Mouse (Mus musculus): ENCODE results near the gene Gm9774. TPM values are rescaled to one million over a fixed set of nuclear protein-coding genes. Genes with fewer than 3 reads are reported as not detected.
A peak's percentile ranks its signal among the peaks of the same experiment; 100 is the strongest.

Gene Gm9774
- polyA plus RNA-seq, 1 experiment from 2014 or later, result 7.4 TPM

- ATAC-seq (no peak), DNase-seq (ENCODE audit: low spot score) (no peak)
- H3K27me3 ChIP-seq (replicated peaks; ENCODE audit: insufficient read depth, low read length), result no peaks in the 10 kb centered on the region
- H3K9ac ChIP-seq (replicated peaks; ENCODE audit: low read depth), result no peak within 1 kb of the TSS
- H3K36me3 ChIP-seq (ENCODE audit: insufficient read depth, low read length), result no peaks in the 10 kb centered on the region
- no peak within 1 kb of the TSS for H3K4me2 ChIP-seq (replicated peaks; ENCODE audit: low read depth, low read length)
- no peak within 1 kb of the TSS for H3K27ac ChIP-seq (ENCODE audit: low read length)
- WGBS, result 91% methylated on average over 3 of the region's 3 CpGs
- H3K4me1 ChIP-seq (ENCODE audit: insufficient read depth, low read depth, low read length), result no peaks in the 10 kb centered on the region
- TF ChIP-seq EP300 (IDR thresholded peaks at IDR 0.05), result no peak
- TF ChIP-seq CTCF (IDR thresholded peaks at IDR 0.05), result no peak
- no peaks in the 10 kb centered on the region for H3K9me3 ChIP-seq (ENCODE audit: low read length)
- H3K4me3 ChIP-seq (ENCODE audit: low read depth, low read length), result no peak within 1 kb of the TSS
These were observed 9.5 kb upstream of the Gm9774 start, which contains the start of gene Sprr1b for GRCm38 (mm10) chr3:92438689-92439088. TSS of gene Sprr1b (minus strand) at chr3:92438789.

GRCm38 (mm10) chr3:92432282-92432681, 3.1 kb upstream of the Gm9774 start, which contains the start of gene Sprr2k:
TSS of gene Sprr2k (plus strand) at chr3:92432582.
- WGBS, result 77% methylated on average over 2 of the region's 2 CpGs
- H3K36me3 ChIP-seq (ENCODE audit: insufficient read depth, low read length), result no peaks in the 10 kb centered on the region
- no peak within 1 kb of the TSS for H3K4me2 ChIP-seq (replicated peaks; ENCODE audit: low read depth, low read length)
- no peaks in the 10 kb centered on the region for H3K27me3 ChIP-seq (replicated peaks; ENCODE audit: insufficient read depth, low read length)
- no peaks in the 10 kb centered on the region for H3K9me3 ChIP-seq (ENCODE audit: low read length)
- no peak for ATAC-seq
- TF ChIP-seq CTCF (IDR thresholded peaks at IDR 0.05) (no peak), EP300 (IDR thresholded peaks at IDR 0.05) (no peak)
- no peak for DNase-seq (ENCODE audit: low spot score)
- no peak within 1 kb of the TSS for H3K27ac ChIP-seq (ENCODE audit: low read length)
- H3K4me3 ChIP-seq (ENCODE audit: low read depth, low read length), result no peak within 1 kb of the TSS
- H3K4me1 ChIP-seq (ENCODE audit: insufficient read depth, low read depth, low read length), result no peaks in the 10 kb centered on the region
- no peak within 1 kb of the TSS for H3K9ac ChIP-seq (replicated peaks; ENCODE audit: low read depth)

GRCm38 (mm10) chr3:92417782-92418181, 11.4 kb downstream of the Gm9774 start, which contains the start of gene Sprr2j-ps:
TSS of gene Sprr2j-ps (plus strand) at chr3:92418082.
- no peak within 1 kb of the TSS for H3K4me3 ChIP-seq (ENCODE audit: low read depth, low read length)
- no peak within 1 kb of the TSS for H3K4me2 ChIP-seq (replicated peaks; ENCODE audit: low read depth, low read length)
- no peak within 1 kb of the TSS for H3K27ac ChIP-seq (ENCODE audit: low read length)
- ATAC-seq, result no peak
- no peak for DNase-seq (ENCODE audit: low spot score)
- 84% methylated on average over 2 of the region's 2 CpGs for WGBS
- no peaks in the 10 kb centered on the region for H3K9me3 ChIP-seq (ENCODE audit: low read length)
- TF ChIP-seq EP300 (IDR thresholded peaks at IDR 0.05) (no peak), CTCF (IDR thresholded peaks at IDR 0.05) (no peak)
- H3K36me3 ChIP-seq (ENCODE audit: insufficient read depth, low read length), result no peaks in the 10 kb centered on the region
- H3K27me3 ChIP-seq (replicated peaks; ENCODE audit: insufficient read depth, low read length), result no peaks in the 10 kb centered on the region
- H3K4me1 ChIP-seq (ENCODE audit: insufficient read depth, low read depth, low read length), result no peaks in the 10 kb centered on the region
- no peak within 1 kb of the TSS for H3K9ac ChIP-seq (replicated peaks; ENCODE audit: low read depth)

- no peaks in the 10 kb centered on the region for H3K27me3 ChIP-seq (replicated peaks; ENCODE audit: insufficient read depth, low read length)
- DNase-seq (ENCODE audit: low spot score), result no peak
- no peak within 1 kb of the TSS for H3K4me3 ChIP-seq (ENCODE audit: low read depth, low read length)
- no peaks in the 10 kb centered on the region for H3K36me3 ChIP-seq (ENCODE audit: insufficient read depth, low read length)
- no peaks in the 10 kb centered on the region for H3K4me1 ChIP-seq (ENCODE audit: insufficient read depth, low read depth, low read length)
- H3K9me3 ChIP-seq (ENCODE audit: low read length), result no peaks in the 10 kb centered on the region
- no peak for ATAC-seq
- H3K4me2 ChIP-seq (replicated peaks; ENCODE audit: low read depth, low read length), result no peak within 1 kb of the TSS
- no peak within 1 kb of the TSS for H3K9ac ChIP-seq (replicated peaks; ENCODE audit: low read depth)
- no peak for TF ChIP-seq EP300 (IDR thresholded peaks at IDR 0.05)
- TF ChIP-seq CTCF (IDR thresholded peaks at IDR 0.05), result no peak
- H3K27ac ChIP-seq (ENCODE audit: low read length), result no peak within 1 kb of the TSS
- WGBS, result 85% methylated on average over 2 of the region's 2 CpGs
These were observed 21.5 kb downstream of the Gm9774 start, which contains the start of gene Sprr2i for GRCm38 (mm10) chr3:92407691-92408090. TSS of gene Sprr2i (plus strand) at chr3:92407991.

- ATAC-seq (no peak), DNase-seq (ENCODE audit: low spot score) (peak; percentile 10)
- Histone ChIP-seq H3K36me3 (ENCODE audit: insufficient read depth, low read length) (no peaks in the 10 kb centered on the region), H3K4me1 (ENCODE audit: insufficient read depth, low read depth, low read length) (no peaks in the 10 kb centered on the region), H3K27me3 (replicated peaks; ENCODE audit: insufficient read depth, low read length) (no peaks in the 10 kb centered on the region), H3K9ac (replicated peaks; ENCODE audit: low read depth) (no peak overlapping the region), H3K4me3 (ENCODE audit: low read depth, low read length) (no peak overlapping the region), H3K27ac (ENCODE audit: low read length) (no peak overlapping the region), H3K4me2 (replicated peaks; ENCODE audit: low read depth, low read length) (no peak overlapping the region), H3K9me3 (ENCODE audit: low read length) (no peaks in the 10 kb centered on the region)
- WGBS, result 36% methylated on average over 1 of the region's 1 CpGs
- TF ChIP-seq EP300 (IDR thresholded peaks at IDR 0.05), result no peak
- peak; percentile 45 for TF ChIP-seq CTCF (IDR thresholded peaks at IDR 0.05)
These were observed 34.9 kb downstream of the Gm9774 start for GRCm38 (mm10) chr3:92394301-92394700.

GRCm38 (mm10) chr3:92385385-92385784, 43.8 kb downstream of the Gm9774 start, which contains the start of gene Sprr2h:
TSS of gene Sprr2h (plus strand) at chr3:92385685.
- Histone ChIP-seq H3K27ac (ENCODE audit: low read length) (no peak within 1 kb of the TSS), H3K4me1 (ENCODE audit: insufficient read depth, low read depth, low read length) (no peaks in the 10 kb centered on the region), H3K4me2 (replicated peaks; ENCODE audit: low read depth, low read length) (no peak within 1 kb of the TSS), H3K4me3 (ENCODE audit: low read depth, low read length) (no peak within 1 kb of the TSS), H3K36me3 (ENCODE audit: insufficient read depth, low read length) (no peaks in the 10 kb centered on the region), H3K27me3 (replicated peaks; ENCODE audit: insufficient read depth, low read length) (no peaks in the 10 kb centered on the region), H3K9ac (replicated peaks; ENCODE audit: low read depth) (no peak within 1 kb of the TSS), H3K9me3 (ENCODE audit: low read length) (no peaks in the 10 kb centered on the region)
- no peak for TF ChIP-seq CTCF (IDR thresholded peaks at IDR 0.05)
- TF ChIP-seq EP300 (IDR thresholded peaks at IDR 0.05), result no peak
- 76% methylated on average over 1 of the region's 1 CpGs for WGBS
- DNase-seq (ENCODE audit: low spot score) (no peak), ATAC-seq (no peak)

Other genes with a start within 250 kb of the Gm9774 start
- gene Sprr2a1, start 213.6 kb downstream of the Gm9774 start, polyA plus RNA-seq (2015; fragmentation: Nextera tagmentation; extraction: Ambion mirVana), result 0.05 and 0.06 TPM in 2 replicates
- gene Sprr2a2, start 213.5 kb downstream of the Gm9774 start, polyA plus RNA-seq (2015; fragmentation: Nextera tagmentation; extraction: Ambion mirVana), result 0.41 TPM in 1 of 2 replicates, not detected in the other
- gene Sprr2a3, start 144.0 kb downstream of the Gm9774 start, polyA plus RNA-seq (2015; fragmentation: Nextera tagmentation; extraction: Ambion mirVana), result not detected in 2 replicates
- not detected in 2 replicates for gene Sprr2b, start 112.8 kb downstream of the Gm9774 start, polyA plus RNA-seq (2015; fragmentation: Nextera tagmentation; extraction: Ambion mirVana)
- not detected in 2 replicates for gene Sprr2d, start 90.3 kb downstream of the Gm9774 start, polyA plus RNA-seq (2015; fragmentation: Nextera tagmentation; extraction: Ambion mirVana)
- not detected in 2 replicates for gene Sprr2e, start 77.3 kb downstream of the Gm9774 start, polyA plus RNA-seq (2015; fragmentation: Nextera tagmentation; extraction: Ambion mirVana)
- gene Sprr2f, start 64.2 kb downstream of the Gm9774 start, polyA plus RNA-seq (2015; fragmentation: Nextera tagmentation; extraction: Ambion mirVana), result not detected in 2 replicates
- not detected in 2 replicates for gene Sprr2h, start 43.7 kb downstream of the Gm9774 start, polyA plus RNA-seq (2015; fragmentation: Nextera tagmentation; extraction: Ambion mirVana)
- not detected in 2 replicates for gene Sprr2i, start 21.4 kb downstream of the Gm9774 start, polyA plus RNA-seq (2015; fragmentation: Nextera tagmentation; extraction: Ambion mirVana)
- gene Sprr2j-ps, start 11.3 kb downstream of the Gm9774 start, polyA plus RNA-seq (2015; fragmentation: Nextera tagmentation; extraction: Ambion mirVana), result not detected in 2 replicates
- gene Sprr2k, start 3.2 kb upstream of the Gm9774 start, polyA plus RNA-seq (2015; fragmentation: Nextera tagmentation; extraction: Ambion mirVana), result not detected in 2 replicates
- not detected in 2 replicates for gene Sprr1b, start 9.4 kb upstream of the Gm9774 start, polyA plus RNA-seq (2015; fragmentation: Nextera tagmentation; extraction: Ambion mirVana)
- not detected in 2 replicates for gene Sprr3, start 29.3 kb upstream of the Gm9774 start, polyA plus RNA-seq (2015; fragmentation: Nextera tagmentation; extraction: Ambion mirVana)
- 2.0 and 2.7 TPM in 2 replicates for gene Sprr1a, start 56.5 kb upstream of the Gm9774 start, polyA plus RNA-seq (2015; fragmentation: Nextera tagmentation; extraction: Ambion mirVana)
- gene Sprr4, start 71.1 kb upstream of the Gm9774 start, polyA plus RNA-seq (2015; fragmentation: Nextera tagmentation; extraction: Ambion mirVana), result not detected in 2 replicates
- not detected in 2 replicates for gene 2310046K23Rik, start 105.1 kb upstream of the Gm9774 start, polyA plus RNA-seq (2015; fragmentation: Nextera tagmentation; extraction: Ambion mirVana)
- gene Ivl, start 144.3 kb upstream of the Gm9774 start, polyA plus RNA-seq (2015; fragmentation: Nextera tagmentation; extraction: Ambion mirVana), result 2.2 and 3.4 TPM in 2 replicates
- gene Smcp, start 159.6 kb upstream of the Gm9774 start, polyA plus RNA-seq (2015; fragmentation: Nextera tagmentation; extraction: Ambion mirVana), result not detected in 2 replicates
- gene 2210017I01Rik, start 178.1 kb upstream of the Gm9774 start, polyA plus RNA-seq (2015; fragmentation: Nextera tagmentation; extraction: Ambion mirVana), result not detected in 2 replicates
- not detected in 2 replicates for gene Lce6a, start 192.2 kb upstream of the Gm9774 start, polyA plus RNA-seq (2015; fragmentation: Nextera tagmentation; extraction: Ambion mirVana)
- gene Lce1a1, start 218.9 kb upstream of the Gm9774 start, polyA plus RNA-seq (2015; fragmentation: Nextera tagmentation; extraction: Ambion mirVana), result 0.27 TPM in 1 of 2 replicates, not detected in the other
- gene Lce1b, start 227.5 kb upstream of the Gm9774 start, polyA plus RNA-seq (2015; fragmentation: Nextera tagmentation; extraction: Ambion mirVana), result not detected in 2 replicates
- gene Lce1a2, start 240.9 kb upstream of the Gm9774 start, polyA plus RNA-seq (2015; fragmentation: Nextera tagmentation; extraction: Ambion mirVana), result not detected in 2 replicates
- not detected in 2 replicates for gene Lce1c, start 249.8 kb upstream of the Gm9774 start, polyA plus RNA-seq (2015; fragmentation: Nextera tagmentation; extraction: Ambion mirVana)

Measured in lung, postnatal 0 days (tissue).